Mouse (Mus musculus) spleen, adult 2 months (tissue): ENCODE measurements around the gene Fhdc1. TPM values are rescaled to one million over a fixed set of nuclear protein-coding genes. Genes with fewer than 3 reads are reported as not detected.

Source experiments
- DNase-seq, 2 experiments: peaks; one replicate each; pipeline versions ENCODE4 v3.0.0 to v3.0.0-alpha.2; 2012 to 2021; ENCODE audit warnings: low spot score in 2 of 2, low read depth in 1 of 2
- H3K27ac ChIP-seq: fragments of 200-500 bp; 2 replicates; pipeline ENCODE4 v1.5.1; 2012; ENCODE audit warnings: low read length, inconsistent platforms; ENCODE audit not compliant: insufficient read depth
- H3K27me3 ChIP-seq: fragments of 200-500 bp; 2 replicates; pipeline ENCODE4 v1.6.1; 2012; ENCODE audit warnings: mild to moderate bottlenecking, moderate library complexity, low read length, inconsistent platforms; ENCODE audit not compliant: control insufficient read depth, insufficient read depth
- H3K36me3 ChIP-seq: fragments of 200-500 bp; 2 replicates; pipeline ENCODE4 v1.6.1; 2012; ENCODE audit warnings: mild to moderate bottlenecking, low read length, inconsistent platforms; ENCODE audit not compliant: control insufficient read depth, insufficient read depth
- H3K4me1 ChIP-seq: fragments of 200-500 bp; 2 replicates; pipeline ENCODE4 v1.6.1; 2011; ENCODE audit warnings: inconsistent platforms; ENCODE audit not compliant: control insufficient read depth, insufficient read depth, insufficient read length
- H3K4me3 ChIP-seq: fragments of 200-500 bp; 2 replicates; pipeline ENCODE4 v1.5.1; 2011; ENCODE audit warnings: mild to moderate bottlenecking, inconsistent platforms; ENCODE audit not compliant: insufficient read depth, insufficient read length; ENCODE audit errors: extremely low read depth
- CTCF ChIP-seq: fragments of 200-500 bp; IDR thresholded peaks from 2 replicates; pipeline ENCODE4 v1.5.1; 2011; ENCODE audit warnings: mild to moderate bottlenecking, inconsistent platforms; ENCODE audit not compliant: insufficient read depth, insufficient read length, insufficient replicate concordance; ENCODE audit errors: extremely low read depth
- POLR2A ChIP-seq: fragments of 200-500 bp; IDR thresholded peaks from 2 replicates; pipeline ENCODE4 v1.6.1; 2011; ENCODE audit warnings: low read depth, low read length, inconsistent platforms
- WGBS: fragments of 180-500 bp; shearing (Covaris S2); methylation state at CpG from one replicate; pipeline ENCODE4 v1.1.7; 2018; 5-methylcytosine and 5-hydroxymethylcytosine counted together
- polyA plus RNA-seq: library from polyadenylated mRNA; depleted of rRNA; stranded (reverse); fragments of >200 nt; gene quantifications from 2 replicates; pipeline ENCODE4 v1.2.3, GENCODE M21; 2012

Gene Fhdc1
- polyA plus RNA-seq, 1 experiment: 8.3 TPM

- TF ChIP-seq POLR2A: no peak
- no peak for TF ChIP-seq CTCF
- Histone ChIP-seq H3K36me3 (no peaks in the 10 kb centered on the region), H3K27me3 (no peaks in the 10 kb centered on the region), H3K4me3 (no peak overlapping the region), H3K27ac (no peak overlapping the region), H3K4me1 (no peaks in the 10 kb centered on the region)
- 92% methylated on average over 5 of the region's 5 CpGs for WGBS
- DNase-seq: no peak
Observed at GRCm38 (mm10) chr3:84447803-84448202, 32.4 kb downstream of the Fhdc1 start.

- H3K4me3 ChIP-seq: no peak overlapping the region
- H3K4me1 ChIP-seq: no peaks in the 10 kb centered on the region
- WGBS: 95% methylated on average over 9 of the region's 9 CpGs
- no peaks in the 10 kb centered on the region for H3K27me3 ChIP-seq
- no peaks in the 10 kb centered on the region for H3K36me3 ChIP-seq
- DNase-seq: no peak
- TF ChIP-seq CTCF (no peak), POLR2A (no peak)
- H3K27ac ChIP-seq: no peak overlapping the region
Observed at GRCm38 (mm10) chr3:84445838-84446237, 34.4 kb downstream of the Fhdc1 start.

GRCm38 (mm10) chr3:84442890-84443289 is 37.3 kb downstream of the Fhdc1 start:
- 76% methylated on average over 4 of the region's 4 CpGs for WGBS
- TF ChIP-seq POLR2A (no peak), CTCF (no peak)
- Histone ChIP-seq H3K4me1 (no peaks in the 10 kb centered on the region), H3K4me3 (no peak overlapping the region), H3K27me3 (no peaks in the 10 kb centered on the region), H3K27ac (no peak overlapping the region), H3K36me3 (no peaks in the 10 kb centered on the region)
- DNase-seq: no peak

- no peak for TF ChIP-seq CTCF
- no peak for TF ChIP-seq POLR2A
- Histone ChIP-seq H3K27me3 (no peaks in the 10 kb centered on the region), H3K4me1 (no peaks in the 10 kb centered on the region), H3K4me3 (no peak overlapping the region), H3K27ac (no peak overlapping the region), H3K36me3 (no peaks in the 10 kb centered on the region)
- DNase-seq: no peak
- 87% methylated on average over 7 of the region's 7 CpGs for WGBS
Observed at GRCm38 (mm10) chr3:84439431-84440210, 40.6 kb downstream of the Fhdc1 start.

- Histone ChIP-seq H3K4me1 (no peaks in the 10 kb centered on the region), H3K4me3 (no peak overlapping the region), H3K36me3 (no peaks in the 10 kb centered on the region), H3K27ac (peak overlapping the region; percentile 3; the same call in 1 of the 2 replicates), H3K27me3 (no peaks in the 10 kb centered on the region)
- TF ChIP-seq CTCF: no peak
- TF ChIP-seq POLR2A: no peak
- 83% methylated on average over 7 of the region's 7 CpGs for WGBS
- DNase-seq: no peak
Observed at GRCm38 (mm10) chr3:84438840-84439239, 41.4 kb downstream of the Fhdc1 start.

- TF ChIP-seq POLR2A (no peak), CTCF (no peak)
- no peak for DNase-seq
- WGBS: 83% methylated on average over 11 of the region's 11 CpGs
- Histone ChIP-seq H3K4me3 (no peak overlapping the region), H3K36me3 (no peaks in the 10 kb centered on the region), H3K27me3 (no peaks in the 10 kb centered on the region), H3K4me1 (no peaks in the 10 kb centered on the region), H3K27ac (no peak overlapping the region)
Observed at GRCm38 (mm10) chr3:84438118-84438517, 42.1 kb downstream of the Fhdc1 start.

- no peak for TF ChIP-seq POLR2A
- no peak for TF ChIP-seq CTCF
- Histone ChIP-seq H3K36me3 (no peaks in the 10 kb centered on the region), H3K27me3 (no peaks in the 10 kb centered on the region), H3K27ac (no peak overlapping the region), H3K4me1 (no peaks in the 10 kb centered on the region), H3K4me3 (no peak overlapping the region)
- no peak for DNase-seq
- WGBS: 94% methylated on average over 7 of the region's 7 CpGs
Observed at GRCm38 (mm10) chr3:84436947-84437346, 43.3 kb downstream of the Fhdc1 start.
